Mouse (Mus musculus) forebrain, embryonic 16.5 days (tissue): Measurements from ENCODE around the gene Ube2n. TPM values are rescaled to one million over a fixed set of nuclear protein-coding genes. Genes with fewer than 3 reads are reported as not detected.

Experiments
- microRNA-seq: library from miRNA; unstranded; fragments of <30 nt; microRNA quantifications from one replicate; pipeline ENCODE4, GENCODE M21; 2017
- polyA plus RNA-seq: library from polyadenylated mRNA; unstranded; fragments of >200 nt; fragmentation: Nextera tagmentation; extraction: Ambion mirVana; gene quantifications from 2 replicates; pipeline ENCODE4 v1.2.1, GENCODE M21; 2015

Gene Ube2n
- polyA plus RNA-seq, 1 experiment from 2014 or later: 400 TPM

Small RNA genes lying within 50 kb of the gene (microRNA-seq; reads per million reads assigned to microRNA genes)
- gene Mir3058: 10.0 reads per million, percentile 29 among the genes with 10 or more reads in this experiment

Other genes starting within 250 kb of the Ube2n start
- 8.3 and 10.4 TPM in 2 replicates for gene Cradd, start 191.0 kb upstream of the Ube2n start, polyA plus RNA-seq
- 145 and 161 TPM in 2 replicates for gene Socs2, start 98.0 kb upstream of the Ube2n start, polyA plus RNA-seq
- 220 and 229 TPM in 2 replicates for gene Mrpl42, start 13.2 kb upstream of the Ube2n start, polyA plus RNA-seq
- 69.0 and 84.0 TPM in 2 replicates for gene Nudt4, start 49.0 kb downstream of the Ube2n start, polyA plus RNA-seq
- not detected in 2 replicates for gene Anapc15-ps, start 158.3 kb downstream of the Ube2n start, polyA plus RNA-seq